Mouse (Mus musculus): ENCODE results near the gene Celf2.

DNA sequence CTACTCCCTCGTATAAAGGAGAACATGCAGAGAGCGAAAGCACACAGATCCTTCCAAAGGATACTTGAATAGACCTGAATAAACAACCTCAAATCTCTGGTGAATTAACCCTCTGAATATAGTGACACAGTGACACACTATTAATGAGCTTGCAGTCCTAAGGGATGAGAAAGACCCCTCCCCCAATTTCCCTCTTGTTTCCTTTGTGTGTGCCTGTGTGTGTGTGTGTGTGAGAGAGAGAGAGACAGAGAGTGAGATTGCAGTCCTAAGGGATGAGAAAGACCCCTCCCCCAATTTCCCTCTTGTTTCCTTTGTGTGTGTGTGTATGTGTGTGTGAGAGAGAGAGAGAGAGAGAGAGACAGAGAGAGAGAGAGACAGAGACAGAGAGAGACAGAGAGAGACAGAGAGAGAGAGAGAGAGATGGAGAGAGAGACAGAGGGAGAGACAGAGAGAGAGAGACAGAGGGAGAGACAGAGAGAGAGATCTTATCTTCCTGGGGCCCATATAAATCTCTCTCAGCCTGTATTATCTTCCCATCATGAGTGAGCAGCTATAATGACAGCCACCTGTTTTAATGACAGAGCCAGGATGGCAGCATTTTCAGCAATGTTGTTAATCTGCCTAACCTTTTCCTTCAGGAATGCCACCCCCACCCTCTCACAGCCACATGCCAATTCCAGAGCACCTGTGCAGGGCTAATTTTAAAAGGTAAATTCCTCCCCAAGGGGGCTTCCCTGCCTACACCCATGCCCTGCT, 566.5 kb downstream of the Celf2 start:
- TF ChIP-seq CTCF (IDR thresholded peaks at IDR 0.05; ENCODE audit: control insufficient read depth, insufficient read depth, low read length) = no peak
- TF ChIP-seq POLR2A (IDR thresholded peaks at IDR 0.05; ENCODE audit: borderline replicate concordance, control insufficient read depth, low read depth, low read length) = no peak
